Mouse (Mus musculus): ENCODE results near the gene Kank3. TPM values are rescaled to one million over a fixed set of nuclear protein-coding genes. Genes with fewer than 3 reads are reported as not detected.

Gene Kank3
- polyA plus RNA-seq (2015; fragmentation: Nextera tagmentation; extraction: Ambion mirVana) = 65.0 and 73.5 TPM in 2 replicates

GRCm38 (mm10) chr17:33810334-33811141 is at the start of gene Kank3:
Gene Kank3 (plus strand): TSS chr17:33810519.
- WGBS = under 1% methylated on average over 36 of the region's 36 CpGs
- peak within 1 kb of the TSS; percentile 97 for H3K4me2 ChIP-seq (replicated peaks; ENCODE audit: low read depth, low read length)
- no peaks in the 10 kb centered on the region for H3K27me3 ChIP-seq (ENCODE audit: insufficient read depth, low read length)
- no peaks in the 10 kb centered on the region for H3K36me3 ChIP-seq (ENCODE audit: insufficient read depth, low read length)
- peak within 1 kb of the TSS; percentile 76 for H3K9ac ChIP-seq (replicated peaks; ENCODE audit: low read length)
- peaks cover 25% of the 10 kb centered on the region for H3K4me1 ChIP-seq (ENCODE audit: insufficient read depth, low read length)
- peak within 1 kb of the TSS; percentile 69 for H3K4me3 ChIP-seq (ENCODE audit: low read length)
- H3K27ac ChIP-seq (ENCODE audit: low read length) = peak within 1 kb of the TSS; percentile 69
- H3K9me3 ChIP-seq (ENCODE audit: low read length) = no peaks in the 10 kb centered on the region
- peak; percentile 97 for ATAC-seq (ENCODE audit: low FRiP score, low TSS enrichment)

GRCm38 (mm10) chr17:33766389-33766788 is 43.9 kb upstream of the Kank3 start:
- Histone ChIP-seq H3K4me1 (ENCODE audit: insufficient read depth, low read length) (no peaks in the 10 kb centered on the region), H3K9ac (replicated peaks; ENCODE audit: low read length) (no peak overlapping the region), H3K9me3 (ENCODE audit: low read length) (no peaks in the 10 kb centered on the region), H3K4me3 (ENCODE audit: low read length) (no peak overlapping the region), H3K27me3 (ENCODE audit: insufficient read depth, low read length) (no peaks in the 10 kb centered on the region), H3K36me3 (ENCODE audit: insufficient read depth, low read length) (no peaks in the 10 kb centered on the region), H3K4me2 (replicated peaks; ENCODE audit: low read depth, low read length) (no peak overlapping the region), H3K27ac (ENCODE audit: low read length) (no peak overlapping the region)
- ATAC-seq (ENCODE audit: low FRiP score, low TSS enrichment) = no peak
- WGBS = 63% methylated on average over 3 of the region's 3 CpGs

- Histone ChIP-seq H3K9ac (replicated peaks; ENCODE audit: low read length) (no peak overlapping the region), H3K4me3 (ENCODE audit: low read length) (no peak overlapping the region), H3K27me3 (ENCODE audit: insufficient read depth, low read length) (no peaks in the 10 kb centered on the region), H3K27ac (ENCODE audit: low read length) (no peak overlapping the region), H3K4me2 (replicated peaks; ENCODE audit: low read depth, low read length) (no peak overlapping the region), H3K4me1 (ENCODE audit: insufficient read depth, low read length) (no peaks in the 10 kb centered on the region), H3K36me3 (ENCODE audit: insufficient read depth, low read length) (peaks cover 16% of the 10 kb centered on the region; the same call in 1 of the 2 replicates), H3K9me3 (ENCODE audit: low read length) (no peaks in the 10 kb centered on the region)
- WGBS = 92% methylated on average over 4 of the region's 4 CpGs
- ATAC-seq (ENCODE audit: low FRiP score, low TSS enrichment) = no peak
Observed at GRCm38 (mm10) chr17:33771617-33772016, 38.7 kb upstream of the Kank3 start.

GRCm38 (mm10) chr17:33773426-33773825 is 36.9 kb upstream of the Kank3 start:
- Histone ChIP-seq H3K4me3 (ENCODE audit: low read length) (no peak overlapping the region), H3K27me3 (ENCODE audit: insufficient read depth, low read length) (no peaks in the 10 kb centered on the region), H3K36me3 (ENCODE audit: insufficient read depth, low read length) (peaks cover 24% of the 10 kb centered on the region; the same call in 1 of the 2 replicates), H3K4me2 (replicated peaks; ENCODE audit: low read depth, low read length) (no peak overlapping the region), H3K4me1 (ENCODE audit: insufficient read depth, low read length) (no peaks in the 10 kb centered on the region; the same call in 1 of the 2 replicates), H3K9me3 (ENCODE audit: low read length) (no peaks in the 10 kb centered on the region), H3K27ac (ENCODE audit: low read length) (no peak overlapping the region), H3K9ac (replicated peaks; ENCODE audit: low read length) (no peak overlapping the region)
- 84% methylated on average over 6 of the region's 6 CpGs for WGBS
- ATAC-seq (ENCODE audit: low FRiP score, low TSS enrichment) = no peak

GRCm38 (mm10) chr17:33773871-33774572 is 36.3 kb upstream of the Kank3 start:
- 92% methylated on average over 6 of the region's 6 CpGs for WGBS
- no peak for ATAC-seq (ENCODE audit: low FRiP score, low TSS enrichment)

GRCm38 (mm10) chr17:33774573-33775155 is 35.7 kb upstream of the Kank3 start:
- H3K27ac ChIP-seq (ENCODE audit: low read length) = no peak overlapping the region
- H3K4me1 ChIP-seq (ENCODE audit: insufficient read depth, low read length) = peaks cover 12% of the 10 kb centered on the region
- no peaks in the 10 kb centered on the region for H3K9me3 ChIP-seq (ENCODE audit: low read length)
- no peak overlapping the region for H3K9ac ChIP-seq (replicated peaks; ENCODE audit: low read length)
- peaks cover 24% of the 10 kb centered on the region; the same call in 1 of the 2 replicates for H3K36me3 ChIP-seq (ENCODE audit: insufficient read depth, low read length)
- H3K27me3 ChIP-seq (ENCODE audit: insufficient read depth, low read length) = no peaks in the 10 kb centered on the region
- H3K4me3 ChIP-seq (ENCODE audit: low read length) = no peak overlapping the region
- H3K4me2 ChIP-seq (replicated peaks; ENCODE audit: low read depth, low read length) = no peak overlapping the region
- no peak for ATAC-seq (ENCODE audit: low FRiP score, low TSS enrichment)
- WGBS = 90% methylated on average over 8 of the region's 8 CpGs

More at GRCm38 (mm10) chr17:33773871-33774572, 36.3 kb upstream of the Kank3 start:
- Histone ChIP-seq H3K4me1 (ENCODE audit: insufficient read depth, low read length) (peaks cover 6% of the 10 kb centered on the region), H3K9me3 (ENCODE audit: low read length) (no peaks in the 10 kb centered on the region), H3K9ac (replicated peaks; ENCODE audit: low read length) (no peak overlapping the region), H3K4me2 (replicated peaks; ENCODE audit: low read depth, low read length) (no peak overlapping the region), H3K27ac (ENCODE audit: low read length) (no peak overlapping the region), H3K36me3 (ENCODE audit: insufficient read depth, low read length) (peaks cover 24% of the 10 kb centered on the region; the same call in 1 of the 2 replicates), H3K27me3 (ENCODE audit: insufficient read depth, low read length) (no peaks in the 10 kb centered on the region), H3K4me3 (ENCODE audit: low read length) (no peak overlapping the region)

GRCm38 (mm10) chr17:33775287-33775686 is 35.0 kb upstream of the Kank3 start:
- peaks cover 17% of the 10 kb centered on the region for H3K4me1 ChIP-seq (ENCODE audit: insufficient read depth, low read length)
- peaks cover 24% of the 10 kb centered on the region; the same call in 1 of the 2 replicates for H3K36me3 ChIP-seq (ENCODE audit: insufficient read depth, low read length)
- 96% methylated on average over 4 of the region's 4 CpGs for WGBS
- no peak overlapping the region for H3K4me2 ChIP-seq (replicated peaks; ENCODE audit: low read depth, low read length)
- no peak overlapping the region for H3K27ac ChIP-seq (ENCODE audit: low read length)
- no peaks in the 10 kb centered on the region for H3K9me3 ChIP-seq (ENCODE audit: low read length)
- no peak overlapping the region for H3K9ac ChIP-seq (replicated peaks; ENCODE audit: low read length)
- ATAC-seq (ENCODE audit: low FRiP score, low TSS enrichment) = no peak
- no peak overlapping the region for H3K4me3 ChIP-seq (ENCODE audit: low read length)
- H3K27me3 ChIP-seq (ENCODE audit: insufficient read depth, low read length) = no peaks in the 10 kb centered on the region

GRCm38 (mm10) chr17:33779271-33779966 is 30.9 kb upstream of the Kank3 start:
- H3K27ac ChIP-seq (ENCODE audit: low read length) = peak overlapping the region; percentile 82

GRCm38 (mm10) chr17:33779967-33780295 is 30.4 kb upstream of the Kank3 start:
- Histone ChIP-seq H3K4me2 (replicated peaks; ENCODE audit: low read depth, low read length) (peak overlapping the region; percentile 91), H3K4me3 (ENCODE audit: low read length) (peak overlapping the region; percentile 51), H3K9me3 (ENCODE audit: low read length) (no peaks in the 10 kb centered on the region), H3K27ac (ENCODE audit: low read length) (peak overlapping the region; percentile 82), H3K36me3 (ENCODE audit: insufficient read depth, low read length) (peaks cover 22% of the 10 kb centered on the region; the same call in 1 of the 2 replicates), H3K27me3 (ENCODE audit: insufficient read depth, low read length) (no peaks in the 10 kb centered on the region), H3K9ac (replicated peaks; ENCODE audit: low read length) (no peak overlapping the region), H3K4me1 (ENCODE audit: insufficient read depth, low read length) (peaks cover 31% of the 10 kb centered on the region)
- ATAC-seq (ENCODE audit: low FRiP score, low TSS enrichment) = 0 out of 2 replicates have a peak, but pooled peaks have one; percentile 8
- 79% methylated on average over 5 of the region's 5 CpGs for WGBS

More at GRCm38 (mm10) chr17:33779271-33779966, 30.9 kb upstream of the Kank3 start:
- H3K9ac ChIP-seq (replicated peaks; ENCODE audit: low read length) = peak overlapping the region; percentile 24; the same call in 1 of the 2 replicates
- H3K4me2 ChIP-seq (replicated peaks; ENCODE audit: low read depth, low read length) = peak overlapping the region; percentile 91
- peaks cover 31% of the 10 kb centered on the region for H3K4me1 ChIP-seq (ENCODE audit: insufficient read depth, low read length)
- H3K4me3 ChIP-seq (ENCODE audit: low read length) = peak overlapping the region; percentile 51
- H3K9me3 ChIP-seq (ENCODE audit: low read length) = no peaks in the 10 kb centered on the region
- WGBS = 36% methylated on average over 9 of the region's 9 CpGs
- no peaks in the 10 kb centered on the region for H3K27me3 ChIP-seq (ENCODE audit: insufficient read depth, low read length)
- ATAC-seq (ENCODE audit: low FRiP score, low TSS enrichment) = peak; percentile 67
- peaks cover 24% of the 10 kb centered on the region; the same call in 1 of the 2 replicates for H3K36me3 ChIP-seq (ENCODE audit: insufficient read depth, low read length)

Data from kidney, embryonic 16.5 days (tissue).